Mouse (Mus musculus) lung, adult 18-20 months (tissue): ENCODE data around the gene Gm8453.
"Not testable (repeated sequence)": the region's sequence is repeated elsewhere in the genome, so short reads cannot be mapped to it uniquely, and the experiment has no call there.

ENCODE experiments used
- DNase-seq, 2 experiments: peaks; one replicate each; pipeline ENCODE4 v3.0.0; 2022; ENCODE audit warnings: mixed read lengths in 2 of 2

The Gm8453 gene

DNA sequence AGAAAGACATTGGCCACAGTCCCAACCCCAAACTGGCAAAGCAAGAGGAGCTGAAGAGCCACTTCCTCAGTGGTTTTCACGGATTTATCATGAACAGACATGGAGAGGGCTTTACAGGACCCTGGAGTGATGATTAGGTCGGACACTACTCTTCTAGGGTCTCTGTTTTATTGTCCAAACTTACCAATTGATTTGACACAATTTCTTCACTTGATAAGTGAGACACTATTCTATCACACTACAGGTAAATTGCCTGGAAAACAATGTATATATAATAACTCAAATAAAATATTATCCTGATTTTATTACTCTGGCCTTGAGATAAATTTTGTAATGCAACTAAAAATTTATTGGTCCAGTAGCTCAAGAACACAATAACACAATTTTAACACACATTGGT lies at the start of gene Gm8453:
Gm8453 (minus strand) TSS at position 101 of the 400 bp plus-strand sequence.
- DNase-seq, result not testable (repeated sequence)

DNA sequence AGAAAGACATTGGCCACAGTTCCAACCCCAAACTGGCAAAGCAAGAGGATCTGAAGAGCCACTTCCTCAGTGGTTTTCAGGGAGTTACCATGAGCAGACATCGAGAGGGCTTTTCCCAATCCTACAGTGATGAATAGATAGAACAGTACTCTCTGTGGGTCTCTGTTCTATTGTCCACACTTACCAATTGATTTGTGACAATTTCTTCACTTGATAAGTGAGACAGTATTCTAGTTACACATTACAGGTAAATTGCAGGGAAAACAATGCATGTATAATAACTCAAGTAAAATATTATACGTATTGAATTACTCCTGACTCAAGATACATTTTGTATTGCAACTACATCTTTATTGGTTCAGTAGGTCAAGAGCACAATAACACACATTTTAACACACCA lies 28.1 kb downstream of the Gm8453 start, which contains the start of gene Gm8653:
Gm8653 (minus strand) TSS at position 101 of the 400 bp plus-strand sequence.
- not testable (repeated sequence) for DNase-seq

DNA sequence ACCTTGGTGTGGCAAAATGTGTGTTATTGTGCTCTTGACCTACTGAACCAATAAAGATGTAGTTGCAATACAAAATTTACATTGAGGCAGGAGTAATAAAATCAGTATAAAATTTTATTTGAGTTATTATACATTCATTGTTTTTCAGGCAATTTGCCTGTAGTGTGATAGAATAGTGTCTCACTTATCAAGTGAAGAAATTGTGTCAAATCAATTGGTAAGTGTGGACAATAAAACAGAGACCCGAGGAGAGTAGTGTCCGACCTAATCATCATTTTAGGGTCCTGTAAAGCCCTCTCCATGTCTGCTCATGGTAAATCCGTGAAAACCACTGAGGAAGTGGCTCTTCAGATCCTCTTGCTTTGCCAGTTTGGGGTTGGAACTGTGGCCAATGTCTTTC lies 40.2 kb downstream of the Gm8453 start, which contains the start of gene Vmn1r143:
Vmn1r143 (plus strand) TSS at position 301 of the 400 bp plus-strand sequence.
- not testable (repeated sequence) for DNase-seq
